Mouse (Mus musculus): ENCODE results near the gene Spata22. TPM values are rescaled to one million over a fixed set of nuclear protein-coding genes. Genes with fewer than 3 reads are reported as not detected.
"Not testable (repeated sequence)": the region's sequence is repeated elsewhere in the genome, so short reads cannot be mapped to it uniquely, and the experiment has no call there.

The Spata22 gene
- 0.12 and 0.19 TPM in 2 replicates for polyA plus RNA-seq (2015; fragmentation: Nextera tagmentation; extraction: Ambion mirVana)

DNA sequence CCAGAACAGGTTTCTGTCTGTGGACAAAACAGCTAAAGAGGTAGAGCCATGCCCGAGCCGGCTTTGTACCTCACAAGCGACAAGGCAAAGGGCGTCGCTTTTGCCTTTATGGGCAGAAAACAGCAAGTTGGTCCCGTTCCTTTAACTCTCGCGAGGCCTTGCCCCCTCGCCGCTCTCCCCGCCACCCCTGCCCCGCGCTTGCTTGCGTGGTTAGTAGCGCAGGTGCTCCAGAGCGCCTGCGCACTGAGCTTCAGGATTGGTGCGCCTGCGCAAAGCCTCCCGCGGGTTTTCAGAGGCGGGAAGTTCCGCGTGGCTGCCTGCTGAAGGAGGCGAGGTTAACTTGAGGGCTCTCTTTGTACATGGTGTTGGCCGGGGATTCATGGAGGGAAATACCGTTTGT is at the start of gene Spata22, which contains the start of the genes Aspa and Gm49340:
Gene Spata22 (plus strand): TSS at position 300 of the 400 bp plus-strand sequence.
Gene Aspa (minus strand): TSS at position 155 of the 400 bp plus-strand sequence.
Gene Gm49340 (plus strand): TSS at position 300 of the 400 bp plus-strand sequence.
- Histone ChIP-seq H3K9me3 (replicated peaks) (no peaks in the 10 kb centered on the region), H3K27me3 (replicated peaks) (no peaks in the 10 kb centered on the region), H3K4me3 (replicated peaks) (no peak within 1 kb of the TSS), H3K4me1 (peaks cover 2% of the 10 kb centered on the region; the same call in 1 of the 2 replicates), H3K4me2 (no peak within 1 kb of the TSS), H3K36me3 (no peaks in the 10 kb centered on the region), H3K27ac (replicated peaks) (no peak within 1 kb of the TSS), H3K9ac (replicated peaks) (no peak within 1 kb of the TSS)
- ATAC-seq (ENCODE audit: low FRiP score): no peak
- 85% methylated on average over 27 of the region's 27 CpGs for WGBS

DNA sequence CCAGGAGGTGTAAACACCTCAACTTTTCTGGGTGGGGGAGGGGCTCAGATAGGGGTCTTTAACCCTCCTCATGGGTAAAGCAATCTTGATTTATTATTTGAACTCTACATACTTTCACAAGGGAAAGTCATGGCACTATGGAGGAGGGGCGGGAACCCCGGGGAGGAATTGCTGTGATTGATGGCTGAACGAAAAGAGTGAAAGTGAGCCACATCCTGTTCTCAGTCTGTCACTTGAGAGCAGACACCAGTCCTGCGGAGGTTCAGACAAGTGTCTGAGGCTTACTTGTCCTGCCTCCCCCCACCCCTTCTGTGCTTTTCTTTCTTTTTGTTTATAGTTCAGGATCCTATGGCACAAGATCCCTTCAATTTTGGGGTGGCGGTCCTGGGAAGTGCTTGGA is 48.8 kb upstream of the Spata22 start:
- no peak overlapping the region for H3K27ac ChIP-seq (replicated peaks)
- peaks cover 12% of the 10 kb centered on the region for H3K4me1 ChIP-seq
- H3K9me3 ChIP-seq (replicated peaks): no peaks in the 10 kb centered on the region
- H3K36me3 ChIP-seq: no peaks in the 10 kb centered on the region
- H3K4me2 ChIP-seq: peak overlapping the region; percentile 66; the same call in 1 of the 2 replicates
- no peak for ATAC-seq (ENCODE audit: low FRiP score)
- no peaks in the 10 kb centered on the region for H3K27me3 ChIP-seq (replicated peaks)
- H3K4me3 ChIP-seq (replicated peaks): no peak overlapping the region
- WGBS: 62% methylated on average over 5 of the region's 5 CpGs
- no peak overlapping the region for H3K9ac ChIP-seq (replicated peaks)

DNA sequence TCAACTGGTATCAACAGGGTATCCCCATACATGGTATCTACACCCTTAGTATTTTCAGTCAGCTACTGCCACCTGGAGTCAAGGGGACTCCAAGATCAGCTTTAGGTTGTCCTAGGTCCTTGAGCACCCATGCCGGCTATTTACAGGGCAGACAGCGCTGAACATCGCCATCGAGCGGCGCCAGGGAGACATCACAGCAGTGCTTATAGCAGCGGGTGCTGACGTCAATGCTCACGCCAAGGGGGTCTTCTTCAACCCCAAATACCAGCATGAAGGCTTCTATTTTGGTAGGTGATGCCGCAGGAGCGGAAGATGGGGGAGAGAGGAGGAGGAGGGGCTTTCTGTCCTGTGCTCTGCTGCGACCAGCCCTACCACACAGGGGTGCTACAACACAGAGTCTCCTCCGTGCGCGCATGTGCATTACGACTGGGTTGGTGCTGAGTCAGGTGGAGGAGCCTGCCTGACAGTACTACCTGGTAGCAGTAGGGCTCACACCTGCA is 48.0 kb upstream of the Spata22 start:
- Histone ChIP-seq H3K4me1 (peaks cover 12% of the 10 kb centered on the region), H3K9ac (replicated peaks) (peak overlapping the region; percentile 49), H3K27me3 (replicated peaks) (no peaks in the 10 kb centered on the region), H3K4me2 (peak overlapping the region; percentile 66), H3K4me3 (replicated peaks) (peak overlapping the region; percentile 44), H3K36me3 (no peaks in the 10 kb centered on the region), H3K27ac (replicated peaks) (0 out of 2 replicates have a peak overlapping the region, but pooled peaks have one; percentile 37), H3K9me3 (replicated peaks) (no peaks in the 10 kb centered on the region)
- WGBS: 5% methylated on average over 16 of the region's 16 CpGs
- ATAC-seq (ENCODE audit: low FRiP score): peak; percentile 91

DNA sequence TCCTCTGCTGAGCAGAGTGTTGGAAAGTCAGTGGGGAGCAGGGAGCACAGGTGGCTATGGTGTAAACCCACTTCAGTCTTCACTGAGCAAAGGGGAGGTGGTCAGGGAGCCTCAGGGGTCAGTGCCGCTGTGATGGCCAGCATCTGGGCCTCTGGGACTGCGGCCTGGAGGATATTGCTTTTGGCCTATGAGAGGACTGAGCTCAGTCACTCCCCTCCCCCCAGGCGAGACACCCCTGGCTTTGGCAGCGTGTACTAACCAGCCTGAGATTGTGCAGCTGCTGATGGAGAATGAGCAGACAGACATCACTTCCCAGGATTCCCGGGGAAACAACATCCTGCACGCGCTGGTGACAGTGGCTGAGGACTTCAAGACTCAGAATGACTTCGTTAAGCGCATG is 46.2 kb upstream of the Spata22 start:
- WGBS: 83% methylated on average over 9 of the region's 9 CpGs
- Histone ChIP-seq H3K36me3 (no peaks in the 10 kb centered on the region), H3K27me3 (replicated peaks) (no peaks in the 10 kb centered on the region), H3K9me3 (replicated peaks) (no peaks in the 10 kb centered on the region), H3K4me1 (peaks cover 12% of the 10 kb centered on the region), H3K4me3 (replicated peaks) (no peak overlapping the region), H3K27ac (replicated peaks) (no peak overlapping the region), H3K4me2 (no peak overlapping the region), H3K9ac (replicated peaks) (no peak overlapping the region)
- no peak for ATAC-seq (ENCODE audit: low FRiP score)

DNA sequence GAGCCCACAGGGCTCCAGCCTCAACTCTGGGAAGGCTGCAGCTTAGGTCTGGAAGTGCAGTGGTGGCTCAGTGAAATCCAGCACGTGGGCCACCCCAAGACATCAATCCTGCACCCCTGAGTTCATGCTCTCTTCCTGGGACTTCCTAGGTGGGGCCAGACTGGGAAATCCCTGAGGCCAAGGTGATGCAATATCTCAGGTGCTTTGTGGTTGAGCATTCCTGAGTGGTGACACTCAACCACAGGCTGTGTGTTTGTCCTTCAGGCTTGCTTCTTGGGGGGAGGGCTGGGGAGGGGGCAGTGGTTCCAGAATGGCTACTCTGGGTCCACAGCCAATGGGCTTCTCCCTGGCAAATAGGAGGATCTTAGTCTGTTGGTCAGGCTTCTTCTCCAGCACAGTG is 45.6 kb upstream of the Spata22 start:
- no peaks in the 10 kb centered on the region for H3K36me3 ChIP-seq
- ATAC-seq (ENCODE audit: low FRiP score): no peak
- H3K4me3 ChIP-seq (replicated peaks): no peak overlapping the region
- WGBS: 70% methylated on average over 1 of the region's 1 CpGs
- H3K4me1 ChIP-seq: peaks cover 12% of the 10 kb centered on the region
- H3K27ac ChIP-seq (replicated peaks): no peak overlapping the region
- no peaks in the 10 kb centered on the region for H3K27me3 ChIP-seq (replicated peaks)
- no peak overlapping the region for H3K4me2 ChIP-seq
- H3K9ac ChIP-seq (replicated peaks): no peak overlapping the region
- no peaks in the 10 kb centered on the region for H3K9me3 ChIP-seq (replicated peaks)

DNA sequence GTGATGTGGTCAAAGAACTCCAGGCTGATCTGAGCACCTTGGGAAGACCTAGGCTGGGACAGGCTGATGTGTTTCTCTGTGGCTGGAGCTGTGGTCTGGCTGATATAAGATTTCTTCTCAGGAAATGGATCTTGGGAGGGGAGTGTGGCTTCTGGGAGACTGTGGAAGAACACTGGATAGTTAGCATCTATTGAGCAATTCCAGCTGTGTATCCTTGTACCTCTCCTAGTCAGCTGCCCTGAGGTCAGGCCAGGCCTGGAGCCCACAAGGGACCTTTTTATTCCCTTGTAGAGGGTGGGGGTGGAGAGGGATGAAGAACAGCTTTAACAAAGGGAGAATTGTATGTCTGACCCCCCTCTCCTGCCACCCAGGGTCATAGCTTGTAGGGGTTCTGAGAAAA is 45.2 kb upstream of the Spata22 start:
- Histone ChIP-seq H3K27me3 (replicated peaks) (no peaks in the 10 kb centered on the region), H3K9me3 (replicated peaks) (no peaks in the 10 kb centered on the region), H3K4me1 (peaks cover 12% of the 10 kb centered on the region), H3K9ac (replicated peaks) (no peak overlapping the region), H3K4me3 (replicated peaks) (no peak overlapping the region), H3K36me3 (no peaks in the 10 kb centered on the region), H3K4me2 (no peak overlapping the region), H3K27ac (replicated peaks) (no peak overlapping the region)
- no peak for ATAC-seq (ENCODE audit: low FRiP score)

DNA sequence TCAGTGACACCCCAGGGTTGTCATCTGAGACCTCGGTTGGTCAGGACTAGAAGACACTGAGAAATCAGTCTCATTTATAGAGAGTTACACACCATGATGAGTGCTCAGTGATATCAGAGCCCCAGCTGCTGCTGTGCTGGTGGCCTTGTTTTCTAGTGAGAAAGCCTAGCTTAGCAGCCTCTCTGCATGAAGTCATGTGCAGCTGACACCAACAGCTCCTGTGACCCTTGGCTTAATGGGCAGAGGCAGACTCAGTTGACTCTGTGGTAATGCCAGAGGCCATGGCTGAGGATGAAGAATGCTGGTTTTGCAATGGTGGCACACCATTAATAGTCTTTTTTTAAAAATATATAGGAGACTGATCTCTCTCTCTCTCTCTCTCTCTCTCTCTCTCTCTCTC is 39.9 kb upstream of the Spata22 start:
- Histone ChIP-seq H3K4me2 (no peak overlapping the region), H3K9ac (replicated peaks) (no peak overlapping the region), H3K27me3 (replicated peaks) (no peaks in the 10 kb centered on the region), H3K4me3 (replicated peaks) (no peak overlapping the region), H3K9me3 (replicated peaks) (no peaks in the 10 kb centered on the region), H3K27ac (replicated peaks) (no peak overlapping the region), H3K4me1 (no peaks in the 10 kb centered on the region), H3K36me3 (no peaks in the 10 kb centered on the region)
- 70% methylated on average over 1 of the region's 1 CpGs for WGBS
- no peak for ATAC-seq (ENCODE audit: low FRiP score)

DNA sequence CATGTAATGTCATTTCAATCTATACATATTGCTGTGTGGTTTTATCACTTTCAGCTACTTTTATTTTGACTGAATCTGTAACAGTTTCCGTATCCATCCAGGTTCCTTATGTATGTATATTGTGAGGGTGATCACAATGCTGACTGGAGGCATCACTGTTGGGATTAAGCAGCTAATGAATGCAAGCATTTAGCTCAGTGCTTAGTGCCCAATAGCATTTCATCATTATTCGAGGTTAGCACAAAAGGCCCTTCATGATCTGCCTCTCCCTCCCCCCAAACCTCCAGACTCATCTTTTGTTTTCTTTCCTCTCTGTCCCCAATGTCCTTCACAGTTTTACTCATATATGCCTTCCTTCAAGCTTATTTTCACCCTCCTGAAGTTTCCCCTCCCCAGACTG is 26.4 kb upstream of the Spata22 start:
- Histone ChIP-seq H3K27ac (replicated peaks) (no peak overlapping the region), H3K9ac (replicated peaks) (no peak overlapping the region), H3K27me3 (replicated peaks) (no peaks in the 10 kb centered on the region), H3K4me1 (no peaks in the 10 kb centered on the region), H3K4me3 (replicated peaks) (no peak overlapping the region), H3K4me2 (no peak overlapping the region), H3K9me3 (replicated peaks) (no peaks in the 10 kb centered on the region), H3K36me3 (no peaks in the 10 kb centered on the region)
- ATAC-seq (ENCODE audit: low FRiP score): no peak
- 47% methylated on average over 2 of the region's 2 CpGs for WGBS

DNA sequence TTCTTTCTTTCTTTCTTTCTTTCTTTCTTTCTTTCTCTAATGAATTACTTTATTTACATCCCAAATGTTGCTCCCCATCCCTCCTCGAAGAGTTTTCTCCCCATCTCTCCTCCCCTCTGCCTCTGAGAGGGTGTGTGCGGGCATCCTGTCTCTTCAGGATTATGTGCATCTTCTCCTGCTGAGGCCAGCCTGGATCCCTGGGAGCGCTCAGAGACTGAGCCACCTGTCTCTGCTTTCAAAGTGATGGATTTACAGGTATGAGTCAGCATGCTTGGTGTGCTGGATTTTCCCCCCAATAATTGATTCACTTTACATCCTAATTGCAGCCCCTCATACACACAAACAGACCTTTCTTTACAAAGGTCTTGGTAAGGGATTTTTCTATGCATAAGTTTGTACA is 13.6 kb upstream of the Spata22 start:
- H3K4me3 ChIP-seq (replicated peaks): no peak overlapping the region
- ATAC-seq (ENCODE audit: low FRiP score): no peak
- no peaks in the 10 kb centered on the region for H3K9me3 ChIP-seq (replicated peaks)
- H3K27me3 ChIP-seq (replicated peaks): no peaks in the 10 kb centered on the region
- H3K9ac ChIP-seq (replicated peaks): no peak overlapping the region
- no peak overlapping the region for H3K27ac ChIP-seq (replicated peaks)
- no peak overlapping the region for H3K4me2 ChIP-seq
- 34% methylated on average over 3 of the region's 3 CpGs for WGBS
- H3K4me1 ChIP-seq: no peaks in the 10 kb centered on the region
- H3K36me3 ChIP-seq: no peaks in the 10 kb centered on the region

DNA sequence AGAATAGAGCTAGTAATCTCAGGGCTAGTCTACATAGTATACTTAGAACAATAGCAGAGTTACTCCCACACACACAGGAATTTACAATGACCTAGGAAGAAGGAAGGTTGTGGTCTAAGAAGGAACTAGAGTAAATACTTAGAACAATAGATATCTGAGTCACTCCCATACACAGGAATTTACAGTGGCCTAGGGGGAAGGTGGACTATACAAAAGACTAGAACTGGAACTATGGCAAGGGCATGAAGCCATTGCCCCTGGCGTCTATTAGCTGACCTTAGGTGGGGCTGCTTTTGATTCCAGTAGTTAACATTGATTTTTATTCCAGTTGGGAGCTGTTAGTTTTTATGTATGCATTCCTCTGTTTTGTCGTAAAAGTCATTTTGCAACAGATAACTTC is 11.0 kb upstream of the Spata22 start:
- not testable (repeated sequence) for H3K27ac ChIP-seq (replicated peaks); ATAC-seq (ENCODE audit: low FRiP score); H3K9me3 ChIP-seq (replicated peaks); H3K36me3 ChIP-seq; H3K4me3 ChIP-seq (replicated peaks); H3K9ac ChIP-seq (replicated peaks); H3K4me1 ChIP-seq; H3K27me3 ChIP-seq (replicated peaks); H3K4me2 ChIP-seq
- WGBS: 82% methylated on average over 2 of the region's 2 CpGs

DNA sequence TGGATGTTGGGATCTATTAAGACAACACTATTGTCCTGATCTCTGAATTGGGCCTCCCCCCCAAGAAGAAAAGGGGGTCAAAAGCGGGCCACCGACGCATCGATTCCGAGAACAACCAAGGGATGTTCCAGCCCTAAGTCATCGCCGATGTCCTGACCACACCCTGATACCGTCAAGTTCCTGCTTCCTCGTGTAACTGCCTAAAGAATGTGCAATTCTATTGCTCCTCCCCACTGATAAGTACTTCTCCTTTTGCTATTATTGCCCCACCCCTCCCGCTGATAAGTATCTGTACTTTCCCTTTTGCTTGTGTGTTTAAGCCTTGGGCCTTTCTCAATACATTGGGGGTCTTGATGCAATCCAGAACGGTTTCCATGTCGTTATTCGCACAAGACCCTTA is 8.5 kb upstream of the Spata22 start:
- H3K36me3 ChIP-seq; H3K4me2 ChIP-seq; H3K9me3 ChIP-seq (replicated peaks); H3K4me1 ChIP-seq; H3K9ac ChIP-seq (replicated peaks); H3K4me3 ChIP-seq (replicated peaks); H3K27me3 ChIP-seq (replicated peaks); ATAC-seq (ENCODE audit: low FRiP score); H3K27ac ChIP-seq (replicated peaks): not testable (repeated sequence)
- WGBS: 97% methylated on average over 13 of the region's 13 CpGs

DNA sequence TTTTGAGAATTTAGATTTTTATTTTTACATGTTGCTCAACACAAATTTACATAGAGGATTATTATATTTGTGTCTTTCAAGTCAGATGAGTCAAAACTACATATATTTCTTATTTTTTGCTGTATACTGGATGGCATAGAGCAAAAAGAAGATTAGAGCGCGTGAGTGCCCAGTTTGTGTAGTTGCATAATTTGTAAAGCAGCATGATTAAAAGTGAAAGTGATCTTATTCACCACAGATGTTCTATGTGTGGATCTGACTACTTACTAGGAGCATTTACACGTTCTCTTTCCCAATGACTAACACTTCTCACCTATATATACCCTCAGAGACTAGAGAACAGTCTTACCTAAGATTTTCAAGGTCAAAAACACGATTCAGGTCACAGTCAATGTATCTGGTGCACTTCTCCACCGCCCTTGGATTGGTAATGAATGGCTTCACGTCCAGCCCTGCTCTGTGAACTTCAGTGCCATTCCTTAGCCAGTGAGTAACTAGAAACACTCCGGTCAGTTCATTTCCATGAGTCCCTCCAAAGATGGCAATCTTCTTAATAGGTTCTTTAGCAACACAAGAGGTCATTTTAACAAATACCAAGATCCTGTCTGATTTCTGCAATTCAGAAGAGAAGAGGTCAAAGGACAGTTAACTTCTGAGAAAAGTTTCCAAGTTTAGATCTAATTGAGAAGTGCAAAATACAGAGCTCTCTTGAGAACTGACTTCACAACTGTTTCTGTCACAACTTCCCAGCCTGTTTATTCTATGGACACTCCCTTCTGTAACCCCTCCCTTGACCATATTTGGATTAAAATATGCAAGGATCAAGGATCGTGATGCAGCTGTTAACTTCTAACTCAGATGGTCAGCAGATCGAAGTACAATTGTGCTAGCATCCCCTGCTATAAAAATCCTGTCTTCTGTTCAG is 5.4 kb upstream of the Spata22 start:
- Histone ChIP-seq H3K4me2 (no peak overlapping the region), H3K4me1 (peaks cover 2% of the 10 kb centered on the region; the same call in 1 of the 2 replicates), H3K36me3 (no peaks in the 10 kb centered on the region), H3K27me3 (replicated peaks) (no peaks in the 10 kb centered on the region), H3K9ac (replicated peaks) (no peak overlapping the region), H3K4me3 (replicated peaks) (no peak overlapping the region), H3K27ac (replicated peaks) (no peak overlapping the region), H3K9me3 (replicated peaks) (no peaks in the 10 kb centered on the region)
- ATAC-seq (ENCODE audit: low FRiP score): no peak
- WGBS: 74% methylated on average over 9 of the region's 9 CpGs
